Mouse (Mus musculus): ENCODE data around the gene Mapk13.

Mapk13 gene

GRCm38 (mm10) chr17:28823004-28823745 is 54.1 kb downstream of the Mapk13 start:
- CTCF ChIA-PET: interaction anchor here in 1 of 4 experiments (1.1 to 2.2 kb wide), 4 partner anchors 9 to 46 kb away, joined by 4 to 5 read pairs (median 4); no protein-coding TSS in a partner anchor
- POLR2A ChIA-PET: interaction anchor here in 3 of 4 experiments (0.9 to 4.9 kb wide), 18 partner anchors 9 to 38 kb away, joined by 3 to 23 read pairs (median 6); partner anchors contain the start of gene Brpf3 (in 1 of the 3)

GRCm38 (mm10) chr17:28823749-28824148 is 54.7 kb downstream of the Mapk13 start:
- CTCF ChIA-PET: interaction anchor here (0.5 to 2.2 kb wide), 7 partner anchors 9 to 60 kb away, joined by 3 to 5 read pairs (median 4); no protein-coding TSS in a partner anchor

GRCm38 (mm10) chr17:28824896-28825295 is 55.8 kb downstream of the Mapk13 start:
- POLR2A ChIA-PET: interaction anchor here (0.5 to 4.9 kb wide), 17 partner anchors 9 to 369 kb away, joined by 3 to 23 read pairs (median 4); no protein-coding TSS in a partner anchor
- CTCF ChIA-PET: interaction anchor here in 3 of 4 experiments (0.5 to 1.2 kb wide), 4 partner anchors 62 to 1146 kb away, joined by 3 to 9 read pairs (median 4); no protein-coding TSS in a partner anchor

More at GRCm38 (mm10) chr17:28823749-28824148, 54.7 kb downstream of the Mapk13 start:
- POLR2A ChIA-PET: interaction anchor here (0.6 to 4.9 kb wide), 17 partner anchors 9 to 56 kb away, joined by 3 to 23 read pairs (median 6); partner anchors contain the start of gene Brpf3 (in 1 of the 4)

GRCm38 (mm10) chr17:28825359-28826041 is 56.4 kb downstream of the Mapk13 start:
- CTCF ChIA-PET: interaction anchor here in 2 of 4 experiments (0.7 to 1.0 kb wide), 3 partner anchors 9 to 163 kb away, joined by 3 read pairs; no protein-coding TSS in a partner anchor
- POLR2A ChIA-PET: interaction anchor here in 3 of 4 experiments (0.5 to 4.9 kb wide), 20 partner anchors 7 to 168 kb away, joined by 3 to 23 read pairs (median 4); no protein-coding TSS in a partner anchor

- ChIA-PET CTCF (no interaction called here), POLR2A (interaction anchor here in 2 of 4 experiments (1.1 to 2.7 kb wide), 5 partner anchors 8 to 27 kb away, joined by 3 to 8 read pairs (median 3); no protein-coding TSS in a partner anchor)
Measured at GRCm38 (mm10) chr17:28827665-28828231, 58.7 kb downstream of the Mapk13 start.

GRCm38 (mm10) chr17:28829120-28829519 is 60.0 kb downstream of the Mapk13 start:
- POLR2A ChIA-PET: interaction anchor here in 3 of 4 experiments (0.6 to 1.6 kb wide), 4 partner anchors 12 to 63 kb away, joined by 3 to 4 read pairs (median 4); no protein-coding TSS in a partner anchor

More at GRCm38 (mm10) chr17:28829120-28829519, 60.0 kb downstream of the Mapk13 start:
- CTCF ChIA-PET: no interaction called here

All from embryonic stem cell, embryonic (primary cell).